Mouse (Mus musculus) heart, adult 18-20 months (tissue): ENCODE measurements around the gene Slc44a4. TPM values are rescaled to one million over a fixed set of nuclear protein-coding genes. Genes with fewer than 3 reads are reported as not detected.

Experiments
- DNase-seq, 2 experiments: peaks; one replicate each; pipeline ENCODE4 v3.0.0; 2021 to 2022; ENCODE audit warnings: mixed read lengths in 1 of 2
- long read RNA-seq, 2 experiments: library from polyadenylated mRNA; stranded (forward); transcript quantifications; one replicate each; pipeline ENCODE4 v2.0.0; 2021
- total RNA-seq, 2 experiments: library from RNA; stranded (reverse); gene quantifications; 2 replicates each; pipeline ENCODE4 v1.2.3; 2021

The Slc44a4 gene
- total RNA-seq, result under 1 TPM in 1 of 2 experiments, not detected in 1; 0.62 TPM
- long read RNA-seq, experiment 1, result 0 reads
- long read RNA-seq, experiment 2, partial matches to known transcripts, result 1 of 2 reads
- long read RNA-seq, experiment 2, other reads (novel, unspliced or antisense), result 0 of 2 reads

DNA sequence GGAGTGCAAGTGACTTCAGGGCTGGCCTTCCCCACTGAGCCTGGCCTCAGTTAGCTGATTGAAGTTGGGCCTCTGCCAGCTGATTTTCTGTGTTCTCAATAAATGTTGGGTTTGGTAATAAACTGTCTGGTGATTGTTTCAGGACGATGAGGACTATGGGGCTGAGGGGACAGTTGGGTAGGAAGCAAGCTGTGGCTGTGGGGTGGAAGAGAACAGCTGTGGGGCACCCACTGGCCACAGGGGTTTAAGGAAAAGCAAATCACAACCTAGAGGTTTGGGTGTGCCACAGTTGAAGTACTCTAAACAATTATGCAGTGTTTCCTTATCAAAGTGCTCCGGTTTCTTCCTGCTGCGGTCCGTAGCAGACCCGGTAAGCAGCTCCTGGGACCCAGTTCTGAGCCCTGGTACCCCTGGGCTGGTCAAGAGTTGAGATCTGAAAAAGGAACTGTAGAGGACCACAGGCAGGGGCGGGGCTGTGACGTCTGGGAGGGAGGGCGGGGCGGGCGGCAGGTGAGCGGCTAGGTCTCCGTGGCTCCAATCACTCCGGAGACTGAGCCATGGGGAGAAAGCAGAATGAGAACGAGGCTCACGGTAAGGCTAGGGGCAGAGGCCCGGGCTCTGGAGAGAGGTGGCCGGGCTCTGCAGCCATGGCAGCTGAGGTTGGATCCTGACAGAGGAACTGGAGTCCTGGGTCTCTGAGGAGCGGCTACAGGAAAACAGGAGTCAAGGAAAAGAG lies at the start of gene Slc44a4:
Gene Slc44a4 (plus strand): TSS at position 537 of the 736 bp plus-strand sequence.
- no peak for DNase-seq

DNA sequence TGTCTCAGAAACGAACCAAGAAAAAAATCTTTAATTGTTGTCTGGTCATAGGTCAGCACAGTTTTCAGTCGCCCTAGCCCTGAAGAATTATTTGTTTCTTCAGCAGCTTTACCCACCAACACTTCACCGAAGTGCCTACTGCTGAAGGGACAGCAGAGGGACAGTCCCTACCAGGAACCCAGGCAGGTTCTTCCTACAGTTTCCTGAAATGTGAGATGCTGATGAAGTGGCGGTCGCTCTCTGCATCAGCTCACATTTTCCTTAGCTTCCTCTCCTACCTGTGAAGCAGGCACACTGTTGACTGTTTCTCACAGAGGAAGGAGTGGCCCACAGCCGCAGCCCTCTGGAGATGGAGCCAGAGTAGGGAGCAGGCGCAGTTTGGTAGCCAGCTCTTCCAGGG lies 48.3 kb upstream of the Slc44a4 start:
- DNase-seq, result no peak

DNA sequence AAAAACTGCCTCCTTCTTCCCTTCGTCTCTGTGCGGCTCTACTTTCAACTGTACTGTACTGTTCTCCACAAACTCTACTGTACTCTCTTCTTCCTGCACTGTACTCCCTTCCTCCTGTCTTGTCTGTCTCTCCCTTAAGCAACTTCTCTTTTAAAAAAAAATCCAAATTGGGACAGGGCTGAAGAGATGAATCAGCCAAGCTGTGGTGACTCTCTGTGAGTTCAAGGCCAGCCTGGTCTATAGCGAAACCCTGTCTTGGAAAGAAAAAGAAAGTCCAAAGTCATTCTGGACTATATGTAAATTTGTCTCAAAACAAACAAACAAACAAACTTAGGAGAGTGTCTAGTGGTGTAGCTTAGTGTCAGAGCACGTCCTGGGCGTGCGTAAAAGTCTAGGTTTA lies 39.9 kb upstream of the Slc44a4 start:
- no peak for DNase-seq

DNA sequence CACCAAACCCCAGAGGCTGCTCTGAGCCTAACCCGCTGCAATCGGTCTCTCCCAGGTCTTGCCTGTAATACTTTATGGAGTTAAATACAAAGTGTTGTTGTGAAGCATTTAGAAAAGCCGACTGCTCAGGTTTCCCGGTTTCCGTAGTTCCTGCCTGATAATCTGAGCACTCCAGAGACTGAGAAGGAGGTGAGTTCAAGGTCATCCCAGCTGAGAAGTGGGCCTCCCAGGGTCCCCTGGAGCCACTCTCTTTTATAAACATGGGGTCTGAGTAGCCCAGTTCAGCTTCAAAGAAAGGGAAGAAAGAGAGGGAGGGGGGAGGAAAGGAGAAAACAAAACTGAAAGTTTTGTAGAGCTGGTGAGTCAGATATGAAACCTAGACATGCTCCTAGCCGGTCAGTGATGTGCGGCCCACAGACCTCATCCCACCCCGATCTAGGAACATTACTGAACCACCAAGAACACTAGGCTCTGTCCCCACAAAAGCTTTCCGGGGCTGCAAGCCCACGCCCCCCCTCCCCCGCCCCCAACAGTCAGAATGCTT lies 34.9 kb upstream of the Slc44a4 start, which contains the start of gene Zbtb12:
Gene Zbtb12 (plus strand): TSS at position 148 of the 544 bp plus-strand sequence.
- DNase-seq, result no peak

DNA sequence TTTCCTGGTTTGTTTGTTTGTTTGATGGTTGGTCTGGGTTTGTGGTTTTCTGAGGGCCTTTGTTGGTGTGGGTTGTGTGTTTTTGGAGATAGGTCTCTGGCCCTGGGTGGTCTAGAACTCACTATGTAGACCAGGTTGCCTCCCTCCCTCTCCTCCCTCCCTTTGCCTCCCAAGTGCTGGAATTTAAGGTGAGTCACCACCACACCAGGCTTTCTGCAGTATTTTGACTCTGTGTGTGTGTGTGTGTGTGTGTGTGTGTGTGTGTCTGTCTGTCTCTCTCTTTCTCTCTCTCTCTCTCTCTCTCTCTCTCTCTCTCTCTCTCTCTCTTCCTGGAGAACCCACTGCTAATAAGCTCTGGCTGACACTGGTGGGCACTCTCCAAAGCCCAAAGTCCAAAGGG lies 33.1 kb upstream of the Slc44a4 start:
- no peak for DNase-seq

DNA sequence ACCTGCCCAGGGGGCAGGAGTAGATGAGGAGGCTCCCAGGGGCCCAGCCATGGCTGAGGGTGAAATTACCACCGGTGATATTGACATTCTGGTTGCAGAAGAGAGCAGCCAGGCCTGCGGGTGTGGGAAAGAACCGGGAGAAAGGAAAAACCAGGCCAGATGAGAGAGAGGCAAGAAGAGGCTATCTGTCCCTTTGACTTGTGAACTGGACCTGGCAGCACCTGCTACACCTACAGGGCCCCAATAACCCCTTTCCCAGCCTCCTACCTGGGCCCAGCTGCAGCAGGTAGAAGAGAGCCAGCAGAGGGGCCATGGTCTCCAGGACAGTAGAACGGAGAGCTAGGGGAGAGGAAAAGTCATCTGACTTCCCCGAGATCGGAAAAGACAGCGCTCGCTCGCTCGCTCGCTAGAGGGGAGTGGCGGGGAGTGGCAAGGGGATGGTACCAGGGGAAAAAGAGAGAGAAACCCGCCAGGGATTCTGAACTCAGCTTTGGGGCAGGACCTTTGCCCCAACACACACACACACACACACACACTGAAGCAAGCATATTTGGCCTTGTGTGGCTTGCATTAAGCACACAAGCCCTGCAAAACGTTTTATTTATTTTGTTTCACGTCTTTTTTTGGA lies 32.5 kb upstream of the Slc44a4 start, which contains the start of gene Gm20547:
Gene Gm20547 (minus strand): TSS at position 360 of the 628 bp plus-strand sequence.
- no peak for DNase-seq

DNA sequence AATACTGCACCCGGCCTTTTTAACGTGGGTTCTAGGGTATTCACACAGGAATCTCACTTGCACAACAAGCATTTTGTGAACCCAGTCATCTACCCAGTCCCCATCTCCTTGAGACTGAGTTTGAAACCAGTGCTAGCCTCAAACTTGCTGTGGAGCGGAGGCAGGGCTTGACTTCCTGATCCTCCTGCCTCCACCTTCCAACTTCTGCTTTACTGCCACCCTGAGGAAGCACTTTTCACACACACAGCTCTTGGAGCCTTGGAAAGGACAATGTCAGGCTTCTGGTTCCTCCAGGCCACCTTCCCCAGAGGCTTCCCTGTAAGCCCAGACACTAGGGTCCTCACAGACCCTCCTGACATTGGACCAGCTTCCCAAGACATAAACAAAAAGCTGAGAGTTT lies 30.9 kb upstream of the Slc44a4 start:
- DNase-seq, result no peak

DNA sequence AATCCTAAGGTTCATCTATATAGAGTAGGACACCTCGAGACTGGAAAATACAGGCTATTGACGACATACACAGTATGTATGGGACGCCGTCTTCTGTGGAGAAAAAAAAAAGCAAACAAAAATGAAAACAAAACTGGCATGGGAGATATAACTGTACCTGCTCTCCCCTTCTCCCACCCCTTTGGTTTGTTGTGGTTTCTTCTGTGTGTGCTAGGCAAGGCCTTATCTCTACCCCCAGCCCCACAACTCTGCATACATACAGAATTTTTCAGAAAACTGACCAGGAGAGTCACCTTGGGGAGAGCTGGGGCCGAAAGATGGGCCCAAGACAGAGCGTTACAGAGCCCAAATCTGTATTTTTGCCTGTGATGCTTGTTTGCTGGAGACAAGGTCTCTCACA lies 29.6 kb upstream of the Slc44a4 start:
- no peak for DNase-seq

DNA sequence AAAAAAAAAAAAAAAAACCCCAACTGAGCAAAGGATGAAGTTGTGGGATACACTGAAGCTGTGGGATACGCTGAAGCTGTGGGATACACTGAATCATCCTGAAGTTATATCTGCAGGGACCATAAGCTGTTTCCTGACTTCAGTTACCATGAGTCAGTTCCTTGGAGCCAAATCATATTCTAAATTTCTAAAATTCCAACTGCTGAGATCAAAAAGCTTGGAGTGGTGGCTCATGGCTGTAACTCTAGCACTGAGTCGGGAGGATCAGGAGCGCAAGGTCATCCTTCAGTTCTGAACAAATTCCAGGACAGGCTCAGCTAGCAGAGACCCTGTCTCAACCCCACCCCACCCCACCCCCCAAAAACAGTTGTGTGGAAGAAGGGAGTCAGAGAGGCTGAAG lies 28.7 kb upstream of the Slc44a4 start:
- DNase-seq, result no peak

DNA sequence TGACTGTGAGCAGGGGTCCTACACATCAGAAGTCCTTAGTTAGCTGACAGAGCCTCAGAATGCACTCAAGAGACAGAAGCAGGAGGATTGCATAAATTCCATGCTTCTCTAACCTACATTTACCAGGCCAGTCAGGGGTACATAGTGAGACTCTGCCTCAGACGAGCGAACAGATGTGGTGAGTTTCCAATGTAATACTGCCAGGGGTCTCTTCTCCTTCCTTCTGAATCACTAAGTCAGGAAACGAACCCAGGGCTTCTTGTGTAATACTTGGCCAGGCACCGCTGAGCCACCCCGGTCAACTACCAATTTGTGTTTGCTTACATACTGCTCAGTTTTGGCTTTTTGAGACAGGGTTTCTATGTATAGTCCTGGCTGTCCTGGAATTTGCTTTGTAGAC lies 26.3 kb upstream of the Slc44a4 start:
- DNase-seq, result no peak

DNA sequence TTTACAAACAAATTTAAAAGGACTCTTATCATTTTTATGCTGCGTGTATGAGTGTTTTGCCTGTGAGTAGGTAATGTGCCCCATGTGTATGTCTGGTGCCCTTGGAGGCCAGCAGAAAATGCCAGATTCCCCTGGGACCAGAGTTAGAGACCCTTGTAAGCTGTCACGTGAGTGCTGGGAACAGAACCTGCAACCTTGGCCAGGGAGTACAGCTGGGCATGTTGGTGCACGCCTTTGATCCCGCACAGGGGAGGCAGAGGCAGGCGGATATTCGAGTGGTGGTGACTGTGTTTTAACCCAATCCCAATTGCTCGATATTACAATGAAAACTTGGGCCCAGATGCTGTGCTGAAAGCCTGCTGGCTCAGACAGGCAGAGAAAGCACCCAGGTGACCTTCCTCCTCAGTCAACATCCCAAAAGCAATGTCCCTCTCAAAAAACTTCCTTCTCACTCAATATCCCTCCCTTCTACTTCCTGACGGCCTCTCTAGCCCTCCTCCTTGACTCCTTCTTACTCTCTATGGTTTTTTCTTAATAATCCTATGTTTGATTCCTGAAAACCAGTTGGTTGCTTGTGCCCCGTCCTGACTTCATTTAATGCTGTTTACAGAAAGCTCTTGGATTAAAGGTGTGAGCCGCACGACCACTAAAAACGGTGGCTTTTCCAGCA lies 24.1 kb upstream of the Slc44a4 start:
- DNase-seq, result no peak

DNA sequence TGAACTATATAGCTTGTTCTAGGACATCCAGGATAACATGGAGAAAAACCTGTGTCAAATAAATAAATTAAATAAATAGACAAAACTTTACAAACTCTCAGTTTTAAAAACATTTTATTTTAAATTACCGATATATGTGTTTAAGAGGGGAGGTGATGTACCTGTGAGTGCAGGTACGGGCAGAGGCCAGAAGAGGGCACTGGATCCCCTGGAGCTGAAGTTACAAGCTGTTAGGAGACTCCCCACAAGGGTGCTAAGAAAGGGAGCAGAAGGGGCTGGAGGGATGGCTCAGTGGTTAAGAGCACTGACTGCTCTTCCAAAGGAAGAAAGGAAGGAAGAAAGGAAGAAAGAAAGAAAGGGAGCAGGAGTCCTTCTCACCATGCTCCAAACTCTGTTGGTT lies 22.9 kb upstream of the Slc44a4 start:
- DNase-seq, result no peak

DNA sequence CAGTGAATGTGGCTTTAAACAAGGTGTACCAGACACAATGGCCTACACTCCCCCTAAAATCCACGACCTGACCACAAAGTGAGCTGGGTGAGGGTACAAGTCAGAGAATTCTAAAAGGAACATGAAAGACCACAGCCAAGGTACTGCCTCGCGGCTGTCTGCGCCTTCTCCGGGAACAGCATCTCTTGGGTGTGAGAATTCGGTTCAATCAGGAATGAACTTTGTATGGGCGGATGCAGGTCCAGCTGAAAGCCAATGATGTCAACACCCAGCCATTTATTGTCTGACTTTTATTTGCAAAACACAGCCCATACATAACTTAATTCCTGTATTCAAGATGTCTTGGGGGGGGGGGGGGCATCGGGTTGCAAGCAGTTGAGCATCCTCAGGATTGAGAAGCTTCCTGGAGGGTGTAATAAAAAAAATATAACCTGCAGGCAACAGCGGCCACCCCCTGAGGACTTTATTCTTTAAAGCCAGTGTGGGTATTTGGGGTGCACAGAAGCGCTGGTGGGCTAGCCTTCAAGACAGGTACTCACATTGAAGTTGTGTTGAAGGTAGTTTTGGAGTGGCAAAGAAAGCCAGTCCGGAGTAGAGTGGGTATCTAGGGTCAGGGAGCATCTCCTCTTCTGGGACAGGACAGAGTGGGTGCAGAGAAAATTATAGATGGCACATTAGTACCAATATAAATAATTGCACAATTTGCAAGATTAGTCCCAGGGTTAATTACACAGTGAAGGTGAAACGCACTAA lies 21.0 kb upstream of the Slc44a4 start:
- no peak for DNase-seq

DNA sequence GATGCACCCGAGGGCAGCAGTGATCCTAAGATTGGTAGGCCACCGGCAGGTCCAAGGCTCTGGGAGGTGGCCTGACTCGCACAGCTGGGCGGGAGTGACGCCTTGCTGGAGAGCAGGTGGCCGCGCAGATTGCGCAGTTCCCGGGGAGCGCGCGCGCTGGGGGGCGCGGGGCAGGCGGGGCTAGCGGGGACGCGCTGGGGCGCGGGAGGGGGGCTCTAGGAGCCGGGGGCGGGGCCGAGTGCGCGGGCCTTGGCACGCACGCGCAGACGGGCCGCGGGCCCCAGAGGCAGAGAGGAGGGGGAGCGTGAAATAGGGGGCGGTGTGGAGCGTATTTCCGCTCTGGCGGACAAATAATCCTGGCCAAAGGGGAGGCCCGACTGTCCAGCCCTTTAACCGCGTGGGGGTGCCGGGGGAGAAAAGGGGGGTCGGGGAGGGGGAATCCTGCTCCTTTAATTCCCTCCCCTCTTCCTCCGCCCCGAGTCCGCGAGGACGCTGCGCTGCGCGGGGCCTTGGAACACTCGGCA lies 20.1 kb upstream of the Slc44a4 start:
- peak; percentile 94 to 96 for DNase-seq

DNA sequence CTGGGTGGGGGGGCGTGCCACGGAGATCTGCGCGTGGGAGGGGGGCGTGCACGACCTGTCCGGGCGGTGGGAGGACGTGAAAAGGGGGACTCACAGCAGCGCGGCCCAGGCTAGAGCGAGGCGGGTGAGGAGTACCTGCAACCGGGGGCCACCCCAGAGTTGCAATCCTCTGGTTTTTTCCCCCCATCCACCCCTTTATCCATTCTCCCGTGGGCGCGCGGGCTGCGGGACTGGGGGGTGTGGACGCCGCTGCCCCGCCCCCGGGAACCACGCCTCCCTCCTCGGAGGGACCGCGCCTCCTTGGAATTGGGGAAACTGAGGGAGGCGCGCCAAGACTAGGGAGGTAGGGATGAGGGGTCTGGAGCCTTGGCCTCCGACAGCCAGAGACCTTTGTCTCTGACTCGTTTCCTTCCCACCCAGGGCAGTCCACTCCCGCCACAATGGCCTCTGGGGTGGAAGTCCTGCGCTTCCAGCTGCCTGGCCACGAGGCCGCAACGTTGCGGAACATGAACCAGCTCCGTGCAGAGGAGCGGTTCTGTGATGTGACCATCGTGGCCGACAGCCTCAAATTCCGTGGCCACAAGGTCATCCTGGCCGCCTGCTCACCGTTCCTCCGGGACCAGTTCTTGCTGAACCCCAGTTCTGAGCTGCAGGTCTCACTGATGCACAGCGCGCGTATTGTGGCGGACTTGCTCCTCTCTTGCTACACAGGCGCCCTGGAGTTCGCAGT lies 19.3 kb upstream of the Slc44a4 start:
- DNase-seq, result peak; percentile 60 to 71

DNA sequence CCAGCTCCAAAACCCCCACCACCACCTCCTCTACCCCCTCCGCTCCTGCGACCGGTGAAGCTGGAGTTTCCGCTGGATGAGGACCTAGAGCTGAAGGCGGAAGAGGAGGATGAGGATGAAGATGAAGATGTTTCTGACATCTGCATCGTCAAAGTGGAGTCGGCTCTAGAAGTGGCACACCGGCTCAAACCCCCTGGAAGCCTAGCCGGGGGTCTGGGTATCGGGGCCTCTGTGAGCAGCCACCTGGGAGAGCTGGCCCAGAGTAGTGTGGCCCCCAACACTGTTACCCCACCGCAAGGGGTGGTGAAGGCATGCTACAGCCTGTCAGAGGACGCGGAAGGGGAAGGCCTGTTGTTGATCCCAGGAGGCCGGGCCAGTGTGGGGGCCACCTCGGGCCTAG lies 18.5 kb upstream of the Slc44a4 start:
- DNase-seq, result no peak

DNA sequence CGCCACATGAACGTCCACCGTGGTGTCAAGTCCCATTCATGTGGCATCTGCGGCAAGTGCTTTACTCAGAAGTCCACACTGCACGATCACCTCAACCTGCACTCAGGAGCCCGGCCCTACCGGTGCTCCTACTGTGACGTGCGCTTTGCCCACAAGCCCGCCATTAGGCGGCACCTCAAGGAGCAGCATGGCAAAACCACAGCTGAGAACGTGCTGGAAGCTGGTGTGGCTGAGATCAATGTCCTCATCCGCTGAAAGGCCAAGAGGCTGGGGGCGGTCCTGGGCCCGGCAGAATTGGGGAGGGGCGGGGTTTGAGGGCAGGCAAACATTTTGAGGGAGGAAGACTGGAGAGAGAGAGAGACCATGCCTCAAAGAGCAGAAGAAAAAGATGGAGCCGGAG lies 17.9 kb upstream of the Slc44a4 start:
- no peak for DNase-seq

DNA sequence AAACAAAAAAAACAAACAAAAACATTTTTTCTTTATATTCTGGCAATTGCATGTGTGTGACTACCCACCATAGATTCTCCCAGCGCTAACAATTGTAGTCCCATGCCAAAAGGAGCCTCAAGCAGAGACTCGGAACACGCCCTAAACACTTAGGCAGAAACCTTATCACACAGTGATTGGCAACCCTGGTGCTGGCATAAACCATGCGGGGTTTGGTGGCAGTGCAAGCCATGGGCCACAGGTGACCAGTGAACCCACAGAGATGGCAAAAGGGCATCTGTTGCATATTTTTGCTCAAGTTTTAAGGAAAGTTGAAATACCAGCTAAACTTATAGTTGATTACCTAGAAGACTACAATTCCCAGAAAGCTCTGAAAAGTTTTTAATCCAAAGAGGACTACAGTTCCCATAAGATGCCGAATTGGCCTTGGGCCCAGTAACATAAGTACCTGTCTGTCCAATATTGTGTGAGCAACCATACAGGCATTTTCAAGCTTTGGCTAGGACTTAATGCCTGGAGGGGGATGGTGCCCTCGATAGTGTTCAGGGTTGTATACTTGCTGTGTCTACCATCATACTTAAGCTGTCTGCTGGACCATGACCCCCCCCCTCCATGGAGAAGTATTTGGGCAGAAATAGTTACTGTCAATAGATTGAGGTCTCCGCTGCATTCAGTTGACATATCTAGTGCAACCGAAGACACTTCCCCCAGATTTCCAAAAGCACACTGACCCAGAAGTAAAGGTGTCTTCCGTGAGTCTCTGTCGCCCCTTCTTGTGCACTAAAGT lies 16.7 kb upstream of the Slc44a4 start:
- peak; percentile 35 to 45 for DNase-seq

DNA sequence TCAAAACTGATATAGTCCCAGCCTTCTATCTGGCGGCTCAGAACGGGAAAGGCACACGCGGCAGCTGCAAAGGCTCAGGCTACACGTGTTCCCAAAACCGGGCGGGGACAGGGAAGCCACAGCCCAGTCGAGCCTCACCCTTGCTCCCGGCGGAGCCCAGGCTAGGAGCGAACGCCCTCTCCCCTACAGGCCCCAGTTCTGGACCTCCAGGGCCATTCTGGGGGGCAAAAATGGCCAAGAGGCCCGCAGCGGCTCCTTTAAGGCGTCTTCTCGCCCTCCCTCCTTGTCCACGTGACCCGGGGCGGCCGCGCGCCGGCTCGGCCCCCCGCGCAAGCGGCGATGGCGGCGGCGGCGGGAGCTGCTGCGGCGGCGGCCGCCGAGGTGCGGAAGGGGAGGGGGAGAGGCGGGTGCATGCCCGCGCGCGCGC lies 16.1 kb upstream of the Slc44a4 start, which contains the start of the genes C2 and Ehmt2:
Gene C2 (minus strand): TSS at position 106 of the 427 bp plus-strand sequence.
Gene Ehmt2 (plus strand): TSS at position 310 of the 427 bp plus-strand sequence.
- peak; percentile 87 to 88 for DNase-seq

DNA sequence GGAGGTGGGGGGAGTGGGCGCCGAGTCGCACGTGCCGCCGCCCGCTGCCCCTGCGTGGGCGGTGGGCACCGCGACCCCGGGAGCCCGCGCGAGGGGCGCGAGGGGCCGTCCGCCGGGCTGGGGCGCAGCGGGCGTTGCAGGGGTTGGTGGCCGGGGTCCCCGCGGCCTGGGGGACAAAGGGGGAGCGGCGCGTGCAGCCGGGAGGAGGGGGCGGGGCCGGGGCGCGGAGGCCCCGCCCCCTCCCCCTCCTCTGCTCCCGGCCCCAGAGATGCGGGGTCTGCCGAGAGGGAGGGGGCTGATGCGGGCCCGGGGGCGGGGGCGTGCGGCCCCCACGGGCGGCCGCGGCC lies 15.6 kb upstream of the Slc44a4 start:
- DNase-seq, result no peak
